Mouse (Mus musculus): ENCODE results near the gene Acap2. TPM values are rescaled to one million over a fixed set of nuclear protein-coding genes. Genes with fewer than 3 reads are reported as not detected.

The Acap2 gene
- total RNA-seq, 2 experiments from 2014 or later = 9.5 to 10.8 TPM

DNA sequence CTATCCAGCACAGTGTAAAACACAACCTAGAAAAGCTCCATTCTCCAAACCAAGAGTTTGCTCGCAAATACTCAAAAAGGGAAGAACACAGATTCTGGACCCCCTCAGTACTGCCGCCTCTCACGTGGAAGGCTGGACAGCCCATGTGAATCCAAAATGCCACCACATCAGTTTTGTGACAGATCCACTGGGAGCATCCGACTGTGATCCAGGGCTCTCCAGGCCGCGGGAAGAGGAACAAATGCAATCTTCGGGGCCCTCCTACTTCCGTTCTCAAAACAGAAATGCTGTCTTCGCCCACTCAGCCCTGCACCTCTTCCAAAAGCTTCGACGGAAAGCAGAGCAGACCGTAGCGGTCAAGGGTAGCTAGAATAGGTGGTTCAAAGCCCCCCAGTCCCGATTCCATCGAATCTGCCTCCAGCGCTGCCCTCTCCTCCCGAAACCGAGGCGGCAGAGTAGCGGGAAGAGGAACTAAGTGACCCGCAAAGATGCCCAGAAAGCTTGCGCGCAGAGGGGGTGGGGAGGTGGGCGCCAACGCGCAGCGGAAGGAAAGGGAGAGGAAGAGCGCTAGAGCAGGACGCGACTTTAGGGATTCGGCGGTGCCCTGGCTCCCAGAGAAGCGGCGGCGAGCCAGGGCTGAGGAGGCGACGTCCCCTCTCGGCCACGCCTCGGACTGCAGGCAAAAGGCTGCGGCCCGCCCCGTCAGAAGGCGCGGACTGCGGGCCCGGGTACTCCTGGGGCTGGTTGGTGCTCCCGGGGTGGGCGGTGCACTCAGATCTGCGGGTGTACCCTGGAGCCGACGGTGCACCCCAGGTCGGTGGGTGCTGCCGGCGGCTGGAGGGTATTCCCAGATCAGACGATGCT, 887 bp downstream of the Acap2 start:
- intact Hi-C loops (cut with DNase I) = loop anchor here (5.0 kb wide), 2 partner anchors 72 to 147 kb away; no protein-coding TSS in a partner anchor
- peak overlapping the region; percentile 95 for H3K4me3 ChIP-seq
- DNase-seq = peak; percentile 83
- TF ChIP-seq CTCF (IDR thresholded peaks at IDR 0.05) = peak; percentile 45; the same call in 1 of the 2 replicates
- H3K27ac ChIP-seq = peak overlapping the region; percentile 95

DNA sequence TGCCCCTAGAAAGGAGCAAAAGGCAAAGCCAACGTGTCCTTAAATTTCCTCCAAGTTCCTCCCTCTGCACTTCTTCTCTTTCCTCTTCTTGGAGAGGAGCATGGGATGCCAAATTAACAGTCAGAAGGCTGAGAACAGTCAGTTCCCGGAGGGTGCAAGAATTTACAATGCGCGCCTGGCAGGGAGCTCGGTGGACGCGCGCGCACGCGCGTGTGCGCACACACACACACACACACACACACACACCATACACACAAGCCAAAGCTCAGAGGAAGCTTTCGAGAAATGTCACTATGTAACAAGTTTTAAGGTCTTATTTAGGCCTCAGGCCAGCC, 1.5 kb downstream of the Acap2 start:
- intact Hi-C loops (cut with DNase I) = loop anchor here (5.0 kb wide), 1 partner anchor 73 kb away; no protein-coding TSS in a partner anchor
- no peak for TF ChIP-seq CTCF (IDR thresholded peaks at IDR 0.05)
- peak overlapping the region; percentile 95 for H3K27ac ChIP-seq

DNA sequence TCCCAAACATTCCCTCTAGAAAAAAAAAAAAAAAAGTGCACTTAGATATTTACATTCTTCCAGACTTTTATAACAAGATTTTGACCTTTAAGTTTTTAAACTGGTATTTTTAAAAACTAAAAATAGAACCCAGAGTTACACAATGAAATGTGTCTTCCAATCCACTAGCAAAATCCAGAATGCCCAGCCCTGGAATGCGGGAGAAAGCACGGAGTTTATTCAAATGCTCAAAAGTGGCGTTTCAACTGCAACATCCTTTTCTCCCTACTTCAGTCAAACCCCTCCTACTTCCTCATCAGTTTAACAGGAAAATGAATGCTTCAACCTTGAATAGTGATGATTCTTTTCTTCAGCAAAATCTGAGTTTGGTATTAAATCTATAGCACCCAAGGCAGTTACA, 4.1 kb downstream of the Acap2 start:
- Histone ChIP-seq H3K27ac (no peak overlapping the region), H3K4me3 (no peak overlapping the region)
- intact Hi-C loops (cut with DNase I) = loop anchor here (5.0 kb wide), 1 partner anchor 75 kb away; no protein-coding TSS in a partner anchor
- no peak for TF ChIP-seq CTCF (IDR thresholded peaks at IDR 0.05)
- DNase-seq = no peak

More for the DNA sequence above, 1.5 kb downstream of the Acap2 start:
- H3K4me3 ChIP-seq = peak overlapping the region; percentile 95
- DNase-seq = peak; percentile 65

DNA sequence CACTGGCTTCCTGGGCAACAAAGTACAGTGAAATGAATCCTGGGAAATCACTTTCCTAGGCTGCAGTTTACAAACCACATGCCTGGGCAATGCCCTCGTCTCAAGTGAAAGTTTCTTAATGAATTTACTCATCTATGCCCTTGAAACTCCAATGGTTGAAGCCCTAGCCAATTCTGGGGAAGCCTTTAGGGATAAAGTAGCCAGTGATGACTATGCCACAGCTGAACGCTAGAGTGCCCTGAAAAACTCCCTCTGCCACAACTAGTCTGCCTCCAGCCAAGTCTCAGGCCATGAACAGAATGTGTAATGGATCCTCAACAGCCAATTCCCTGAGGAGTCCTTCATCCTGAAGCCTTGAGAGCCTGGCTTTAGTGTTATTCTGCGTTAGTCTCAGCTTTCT, 8.5 kb downstream of the Acap2 start:
- peak overlapping the region; percentile 46 for H3K27ac ChIP-seq
- TF ChIP-seq CTCF (IDR thresholded peaks at IDR 0.05) = peak; percentile 30
- peak; percentile 32 for DNase-seq
- H3K4me3 ChIP-seq = no peak overlapping the region
- intact Hi-C loops (cut with DNase I) = no loop called here

DNA sequence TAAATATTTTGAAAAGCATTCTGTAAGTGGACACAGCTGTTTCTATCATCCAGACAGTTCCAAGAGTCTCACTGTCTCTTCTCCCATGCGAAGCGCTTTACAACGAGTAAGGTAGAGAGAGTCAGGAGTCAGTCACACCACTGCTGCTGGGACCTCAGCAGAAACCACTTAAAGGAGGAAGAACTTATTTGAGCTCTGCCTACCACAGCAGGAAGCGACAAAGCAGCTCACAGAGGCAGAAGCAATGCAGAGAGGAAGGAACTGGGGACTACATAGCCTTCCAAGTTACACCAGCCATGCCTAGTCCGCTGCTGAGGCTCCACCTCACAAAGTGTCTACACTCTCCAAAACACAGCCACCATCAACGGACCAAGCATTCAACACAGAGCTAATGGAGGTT, 9.2 kb downstream of the Acap2 start:
- no peak for TF ChIP-seq CTCF (IDR thresholded peaks at IDR 0.05)
- no peak for DNase-seq
- Histone ChIP-seq H3K27ac (peak overlapping the region; percentile 46), H3K4me3 (no peak overlapping the region)
- intact Hi-C loops (cut with DNase I) = no loop called here

DNA sequence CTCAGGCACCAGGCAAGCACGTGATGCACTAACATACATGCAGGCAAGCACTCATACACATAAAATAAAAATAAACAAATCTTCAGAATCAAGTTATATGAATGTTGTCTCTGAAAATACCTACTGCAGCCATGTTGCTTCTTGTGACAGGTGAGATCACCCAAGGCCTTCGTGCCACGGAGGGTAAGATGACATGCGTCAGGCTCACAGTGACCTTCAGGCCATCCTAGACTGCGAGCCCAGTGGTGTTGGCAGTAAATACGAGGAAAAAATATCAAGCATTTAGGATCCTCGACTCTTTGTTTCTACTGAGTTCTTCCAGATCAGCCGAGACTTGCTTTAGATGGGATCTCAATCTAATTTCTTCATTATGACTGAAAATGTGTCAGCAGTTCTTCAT, 10.6 kb downstream of the Acap2 start:
- H3K4me3 ChIP-seq = no peak overlapping the region
- TF ChIP-seq CTCF (IDR thresholded peaks at IDR 0.05) = no peak
- H3K27ac ChIP-seq = no peak overlapping the region
- DNase-seq = no peak
- intact Hi-C loops (cut with DNase I) = no loop called here

DNA sequence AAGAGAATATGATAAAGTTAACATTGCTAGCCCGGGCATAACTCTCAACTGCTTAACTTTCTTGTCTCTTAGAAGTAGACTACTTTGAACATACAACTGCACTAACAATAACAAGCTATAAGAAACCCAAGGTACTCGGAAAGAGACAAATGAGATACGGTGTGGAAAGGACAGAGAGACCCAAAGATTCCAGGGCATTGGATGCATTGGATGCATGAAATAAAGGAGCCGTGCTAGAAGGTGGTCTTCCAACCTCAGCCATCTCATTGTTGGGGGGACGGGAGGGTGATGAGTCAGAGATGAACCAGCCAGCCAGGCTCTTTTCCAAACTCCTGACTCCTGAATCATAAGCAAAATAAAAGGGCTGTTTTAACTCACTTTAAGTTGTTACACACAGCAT, 11.8 kb downstream of the Acap2 start:
- TF ChIP-seq CTCF (IDR thresholded peaks at IDR 0.05) = no peak
- no peak overlapping the region for H3K27ac ChIP-seq

DNA sequence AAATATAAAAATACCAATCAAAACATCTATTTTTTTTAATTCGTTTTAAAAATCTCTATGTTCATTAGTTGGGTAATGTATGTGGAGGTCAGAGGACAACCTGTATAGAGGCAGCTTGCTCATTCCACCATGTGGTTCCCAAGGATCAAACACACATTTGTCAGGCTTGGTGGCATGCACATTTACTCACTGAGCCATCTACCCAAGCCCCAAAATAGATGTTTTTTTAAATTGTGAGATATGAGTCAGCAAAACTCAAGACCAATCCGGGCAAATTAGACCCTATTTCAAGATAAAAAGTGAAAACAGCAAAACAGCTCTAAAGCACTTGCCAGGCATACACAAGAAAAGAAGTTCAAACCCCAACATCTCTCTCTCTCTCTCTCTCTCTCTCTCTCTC, 12.2 kb downstream of the Acap2 start:
- intact Hi-C loops (cut with DNase I) = loop anchor here (5.0 kb wide), 1 partner anchor 1476 kb away; no protein-coding TSS in a partner anchor
- no peak overlapping the region for H3K27ac ChIP-seq
- DNase-seq = no peak
- no peak overlapping the region for H3K4me3 ChIP-seq
- TF ChIP-seq CTCF (IDR thresholded peaks at IDR 0.05) = no peak

More for the DNA sequence above, 11.8 kb downstream of the Acap2 start:
- intact Hi-C loops (cut with DNase I) = loop anchor here (5.0 kb wide), 1 partner anchor 1477 kb away; no protein-coding TSS in a partner anchor
- DNase-seq = no peak
- no peak overlapping the region for H3K4me3 ChIP-seq

DNA sequence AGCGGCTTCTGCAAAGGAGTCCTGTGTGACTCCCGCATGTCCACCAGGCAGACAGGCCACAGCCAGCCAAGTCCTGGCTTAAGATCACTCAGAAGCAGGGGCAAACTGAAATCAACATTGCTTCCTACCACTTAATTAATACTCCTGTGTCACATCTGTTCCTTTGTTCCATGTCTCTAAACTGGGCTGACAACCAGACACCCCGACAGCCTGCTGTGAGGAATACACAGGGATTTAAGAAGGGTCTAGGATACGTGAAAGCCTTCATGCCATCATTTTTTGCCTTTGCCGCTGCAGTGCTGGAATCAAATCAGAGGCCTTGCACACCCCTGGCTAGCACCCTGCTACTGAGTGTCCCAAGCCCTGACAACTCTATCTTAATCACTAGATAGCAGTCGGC, 12.8 kb downstream of the Acap2 start:
- intact Hi-C loops (cut with DNase I) = loop anchor here (5.0 kb wide), 1 partner anchor 1476 kb away; no protein-coding TSS in a partner anchor
- Histone ChIP-seq H3K4me3 (no peak overlapping the region), H3K27ac (peak overlapping the region; percentile 1; the same call in 1 of the 2 replicates)
- no peak for DNase-seq
- no peak for TF ChIP-seq CTCF (IDR thresholded peaks at IDR 0.05)

DNA sequence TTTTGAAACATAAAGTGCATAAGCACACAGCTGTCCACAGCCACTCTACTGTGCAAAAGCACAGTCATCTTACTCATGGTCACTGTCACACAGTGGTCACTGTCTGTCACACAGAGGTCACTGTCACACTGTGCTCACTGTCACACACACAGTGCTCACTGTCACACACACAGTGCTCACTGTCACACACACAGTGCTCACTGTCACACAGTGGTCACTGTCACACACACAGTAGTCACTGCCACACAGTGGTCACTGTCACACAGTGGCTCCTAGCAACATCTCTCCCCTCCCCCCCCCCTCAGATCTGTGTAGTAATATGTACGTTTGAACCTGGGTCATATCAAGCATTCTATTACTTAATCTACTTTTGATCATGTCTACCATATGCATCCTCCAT, 13.9 kb downstream of the Acap2 start:
- DNase-seq = no peak
- no peak for TF ChIP-seq CTCF (IDR thresholded peaks at IDR 0.05)
- H3K4me3 ChIP-seq = no peak overlapping the region
- no peak overlapping the region for H3K27ac ChIP-seq
- intact Hi-C loops (cut with DNase I) = loop anchor here (5.0 kb wide), 1 partner anchor 1475 kb away; no protein-coding TSS in a partner anchor

DNA sequence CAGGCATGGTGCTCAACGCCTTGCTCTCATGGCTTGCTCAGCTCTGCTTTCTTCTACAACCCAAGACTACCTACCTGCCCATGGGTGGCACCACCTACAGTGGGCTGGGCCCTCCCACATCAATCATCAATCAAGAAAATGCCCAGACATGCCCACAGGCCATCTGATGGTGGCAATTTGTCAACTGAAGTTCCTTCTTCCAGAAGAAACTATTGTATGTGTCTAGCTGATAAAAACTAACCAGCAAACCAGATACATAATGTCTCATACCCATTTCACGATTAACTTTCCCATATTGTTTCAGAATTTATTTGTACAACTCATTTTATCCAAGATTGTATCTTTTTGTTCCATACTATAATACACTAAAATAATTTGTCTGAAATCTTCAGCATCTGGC, 15.3 kb downstream of the Acap2 start:
- no peak for DNase-seq
- no peak for TF ChIP-seq CTCF (IDR thresholded peaks at IDR 0.05)
- intact Hi-C loops (cut with DNase I) = loop anchor here (5.0 kb wide), 1 partner anchor 1473 kb away; no protein-coding TSS in a partner anchor
- H3K27ac ChIP-seq = no peak overlapping the region
- H3K4me3 ChIP-seq = no peak overlapping the region

DNA sequence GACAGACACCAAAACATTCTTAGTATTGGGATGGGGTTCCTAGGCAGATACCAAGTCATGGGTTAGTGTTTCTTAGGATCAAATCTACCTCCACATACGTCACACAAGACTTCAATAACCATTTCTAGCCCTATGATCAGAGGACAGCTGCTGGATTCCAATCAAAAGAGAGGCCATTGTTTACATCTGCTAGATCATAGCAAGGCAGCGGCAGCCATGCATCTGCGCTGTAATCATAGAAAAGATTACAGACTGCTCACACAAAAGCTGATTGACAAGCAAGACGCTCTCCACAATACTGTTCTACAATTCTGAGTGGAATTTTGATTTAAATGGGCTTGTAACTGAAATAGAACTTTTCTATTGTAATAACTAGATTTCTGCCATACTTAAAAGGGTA, 16.3 kb downstream of the Acap2 start:
- Histone ChIP-seq H3K4me3 (no peak overlapping the region), H3K27ac (no peak overlapping the region)
- no peak for DNase-seq
- TF ChIP-seq CTCF (IDR thresholded peaks at IDR 0.05) = no peak
- intact Hi-C loops (cut with DNase I) = loop anchor here (5.0 kb wide), 1 partner anchor 1472 kb away; no protein-coding TSS in a partner anchor

DNA sequence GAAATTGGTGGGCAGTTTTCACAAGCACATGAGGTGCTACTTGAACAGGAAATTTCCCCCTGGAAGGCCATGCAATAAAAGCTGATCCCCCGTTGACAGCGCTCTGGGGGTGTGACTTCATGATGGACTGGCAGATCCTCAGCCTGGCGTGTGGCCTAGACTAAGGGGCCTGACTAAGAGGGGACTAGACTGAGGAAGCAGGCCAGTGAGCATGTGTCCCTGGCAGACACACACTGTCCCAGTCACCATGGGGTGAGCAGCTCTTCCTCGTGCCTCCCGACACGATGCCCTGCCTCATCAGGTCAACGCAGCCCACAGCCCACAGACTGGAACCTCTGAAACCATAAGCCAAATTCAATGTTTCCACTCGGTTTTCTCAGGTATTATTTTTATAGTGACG, 18.5 kb downstream of the Acap2 start:
- Histone ChIP-seq H3K4me3 (no peak overlapping the region), H3K27ac (no peak overlapping the region)
- no peak for TF ChIP-seq CTCF (IDR thresholded peaks at IDR 0.05)
- intact Hi-C loops (cut with DNase I) = no loop called here
- peak; percentile 38 for DNase-seq

Measured in gastrocnemius, adult 2 months (tissue).